Mouse (Mus musculus) heart, postnatal 14 days (tissue): Measurements from ENCODE around the gene Bub1b. TPM values are rescaled to one million over a fixed set of nuclear protein-coding genes. Genes with fewer than 3 reads are reported as not detected.

Source experiments
- DNase-seq, 2 experiments: peaks; one replicate each; pipeline ENCODE4 v3.0.0; 2021 to 2022
- intact Hi-C: fragments of 180-260 bp; cut with DNase I; formaldehyde crosslinking; loops from one replicate; pipeline ENCODE4 v1.15.1; 2025
- total RNA-seq, 2 experiments: library from RNA; stranded (reverse); gene quantifications; 2 replicates each; pipeline ENCODE4 v1.2.3; 2021

The Bub1b gene
- total RNA-seq, 2 experiments from 2014 or later: 3.8 to 8.5 TPM

DNA sequence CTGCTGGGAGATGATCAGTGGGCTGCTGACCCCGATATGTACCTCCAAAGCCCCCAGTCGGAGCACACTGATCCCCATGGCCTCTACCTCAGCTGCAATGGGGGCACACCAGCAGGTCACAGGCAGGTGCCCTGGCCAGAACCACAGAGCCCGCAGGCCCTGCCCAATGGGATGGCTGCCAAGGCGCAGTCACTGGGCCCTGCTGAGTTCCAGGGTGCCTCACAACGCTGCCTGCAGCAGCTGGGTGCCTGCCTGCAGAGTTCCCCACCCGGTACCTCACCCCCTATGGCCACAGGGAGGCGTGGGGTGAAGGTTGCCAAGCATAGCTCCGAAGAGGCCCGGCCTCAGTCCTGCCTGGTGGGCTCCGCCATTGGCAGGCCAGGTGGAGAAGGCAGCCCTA, 91.9 kb downstream of the Bub1b start:
- no peak for DNase-seq
- intact Hi-C loops: loop anchor here (5.0 kb wide), 2 partner anchors 33 to 203 kb away; no protein-coding TSS in a partner anchor

Other genes with a start within 250 kb of the Bub1b start
- under 1 TPM; 0.19 to 0.20 TPM for gene Gpr176, start 224.8 kb upstream of the Bub1b start, total RNA-seq
- gene Eif2ak4, start 209.6 kb upstream of the Bub1b start, total RNA-seq: 1 to 10 TPM; 9.2 to 9.3 TPM
- gene Srp14, start 118.5 kb upstream of the Bub1b start, total RNA-seq: 100 to 1,000 TPM; 113 to 115 TPM
- gene Bmf, start 48.5 kb upstream of the Bub1b start, total RNA-seq: 10 to 100 TPM; 18.6 to 21.7 TPM
- gene Pak6, start 65.1 kb downstream of the Bub1b start, total RNA-seq: 10 to 100 TPM in 1 of 2 experiments, 1 to 10 TPM in 1; 7.8 to 10.9 TPM
- 1 to 10 TPM; 1.7 to 2.8 TPM for gene Ankrd63, start 105.8 kb downstream of the Bub1b start, total RNA-seq
- gene Plcb2, start 130.2 kb downstream of the Bub1b start, total RNA-seq: 1 to 10 TPM; 2.4 to 2.7 TPM
- gene Inafm2, start 147.5 kb downstream of the Bub1b start, total RNA-seq: 10 to 100 TPM; 36.2 to 38.6 TPM
- 10 to 100 TPM; 15.5 to 17.5 TPM for gene Ccdc9b, start 164.4 kb downstream of the Bub1b start, total RNA-seq
- gene Phgr1, start 174.6 kb downstream of the Bub1b start, total RNA-seq: not detected
- gene Disp2, start 181.5 kb downstream of the Bub1b start, total RNA-seq: under 1 TPM; 0.02 to 0.10 TPM
- gene Knstrn, start 215.8 kb downstream of the Bub1b start, total RNA-seq: 10 to 100 TPM in 1 of 2 experiments, 1 to 10 TPM in 1; 5.9 to 10.7 TPM